8 mouse cellular contexts compared by ENCODE assay signal in genomic region chr10:69924321-69924720, GRCm38 (mm10).
DNase-seq lines count a peak whose midpoint lies in the region; ATAC-seq lines count a peak whose summit lies in the region.

No protein-coding gene starts in this region.

- H3K4me2 ChIP-seq in intestine, embryonic 14.5 days (ENCODE audit: low read length) = peak overlapping the region; percentile 68
- H3K4me2 ChIP-seq in liver, embryonic 15.5 days = peak overlapping the region; percentile 74

- H3K27ac ChIP-seq in intestine, embryonic 14.5 days (ENCODE audit: low read depth) = peak overlapping the region; percentile 79; the same call in 1 of the 2 replicates
- H3K27ac ChIP-seq in liver, embryonic 15.5 days (replicated peaks) = peak overlapping the region; percentile 80

- peaks cover 27% of the 10 kb centered on the region for H3K4me1 ChIP-seq in intestine, embryonic 14.5 days (replicated peaks; ENCODE audit: control insufficient read depth, insufficient read depth, low read length)
- H3K4me1 ChIP-seq in liver, embryonic 15.5 days (replicated peaks) = peaks cover 30% of the 10 kb centered on the region

- H3K27me3 ChIP-seq in intestine, embryonic 14.5 days (replicated peaks; ENCODE audit: control insufficient read depth, insufficient read depth, low read length) = no peaks in the 10 kb centered on the region
- H3K27me3 ChIP-seq in liver, embryonic 15.5 days = peaks cover 82% of the 10 kb centered on the region

- H3K4me3 ChIP-seq in intestine, embryonic 14.5 days (ENCODE audit: low read depth, low read length) = peak overlapping the region; percentile 38
- H3K4me3 ChIP-seq in liver, embryonic 15.5 days (replicated peaks) = peak overlapping the region; percentile 46

- H3K9ac ChIP-seq in intestine, embryonic 14.5 days (ENCODE audit: low read length) = no peak overlapping the region
- H3K9ac ChIP-seq in liver, embryonic 15.5 days = peak overlapping the region; percentile 41; the same call in 1 of the 2 replicates

- H3K36me3 ChIP-seq in intestine, embryonic 14.5 days (ENCODE audit: control insufficient read depth, insufficient read depth, low read length) = no peaks in the 10 kb centered on the region
- H3K36me3 ChIP-seq in liver, embryonic 15.5 days (replicated peaks) = no peaks in the 10 kb centered on the region

- peak; percentile 33 for DNase-seq in urinary bladder, adult 2 months (ENCODE audit: low spot score)
- DNase-seq in urinary bladder, postnatal 10 days (ENCODE audit: low spot score) = no peak
- peak; percentile 25 to 33 for DNase-seq in gastrocnemius, adult 8-10 months (ENCODE audit: low spot score in 2 of 2)
- peak; percentile 72 for DNase-seq in intestine, embryonic 14.5 days (ENCODE audit: low spot score)
- DNase-seq in retina, postnatal 7 days (ENCODE audit: low read depth, low spot score) = peak; percentile 59
- DNase-seq in layer of hippocampus, adult 18-20 months (ENCODE audit: low spot score in 2 of 2) = no peak
- DNase-seq in frontal cortex, postnatal 25 days (ENCODE audit: low spot score in 2 of 2) = no peak

- peak; percentile 81 for ATAC-seq in intestine, embryonic 14.5 days (replicated peaks; ENCODE audit: low FRiP score, low TSS enrichment, low read depth)
- ATAC-seq in liver, embryonic 15.5 days (ENCODE audit: insufficient read depth) = peak; percentile 82

- 8% methylated on average over 11 of the region's 11 CpGs for WGBS in intestine, embryonic 14.5 days
- WGBS in liver, embryonic 15.5 days (ENCODE audit: insufficient replicate concordance) = 7% methylated on average over 11 of the region's 11 CpGs

- no peaks in the 10 kb centered on the region for H3K9me3 ChIP-seq in intestine, embryonic 14.5 days (ENCODE audit: control insufficient read depth, low read length)
- H3K9me3 ChIP-seq in liver, embryonic 15.5 days (replicated peaks) = no peaks in the 10 kb centered on the region

Comparison
In these comparisons a context has a peak if more than half of its experiments do, and no peak if none do; other contexts are left out.
1. DNase-seq: peak in urinary bladder, adult 2 months (single experiment), gastrocnemius, adult 8-10 months (2 of 2), intestine, embryonic 14.5 days (single experiment) and retina, postnatal 7 days (single experiment); none in urinary bladder, postnatal 10 days (single experiment), layer of hippocampus, adult 18-20 months (0 of 2) and frontal cortex, postnatal 25 days (0 of 2).